Mouse (Mus musculus) ES-Bruce4 (cell line): ENCODE measurements at regions not wholly inside any gene's neighbourhood (a gene's known extent, or its start where the extent isn't known, plus 50 kb on each side); places are given as distances from the start of the nearest gene placed in this dataset.

Experiments
- CTCF ChIP-seq: IDR thresholded peaks from one replicate; pipeline ENCODE4 v1.8.1; 2011; ENCODE audit warnings: low read depth, low read length
- POLR2A ChIP-seq: IDR thresholded peaks from one replicate; pipeline ENCODE4 v1.8.1; 2011; ENCODE audit warnings: low read length; ENCODE audit not compliant: insufficient read depth

DNA sequence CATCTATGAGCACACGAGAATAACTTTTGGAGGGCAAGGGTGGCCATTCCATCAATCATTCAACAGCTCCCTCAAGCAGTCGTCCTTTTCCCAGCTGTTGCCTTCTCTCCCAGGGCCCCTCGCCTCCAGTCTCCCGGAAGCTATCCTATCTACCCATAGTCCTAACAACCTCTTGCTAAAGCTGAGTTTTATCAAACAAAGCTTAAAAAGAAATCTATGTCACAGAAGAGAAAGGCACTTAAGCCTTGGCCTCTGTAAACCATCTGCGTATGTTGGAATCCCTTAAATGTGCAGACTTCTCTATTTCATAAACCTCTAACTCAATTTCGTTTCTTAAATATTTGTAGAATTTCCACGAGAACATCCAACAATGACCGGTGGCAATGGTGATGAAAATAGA, 51.9 kb upstream of the Tspan2 start:
- no peak for TF ChIP-seq CTCF
- TF ChIP-seq POLR2A = no peak
